ENCODE assay signal across 8 mouse cellular contexts in genomic region chr1:152497581-152497980, GRCm38 (mm10).
DNase-seq lines count a peak whose midpoint lies in the region; ATAC-seq lines count a peak whose summit lies in the region.

No protein-coding gene starts in this region.

- peak overlapping the region; percentile 32; the same call in 1 of the 2 replicates for H3K27ac ChIP-seq in midbrain, embryonic 13.5 days
- H3K27ac ChIP-seq in midbrain, embryonic 14.5 days (replicated peaks; ENCODE audit: low read depth, low read length), result no peak overlapping the region
- peak overlapping the region; percentile 28; the same call in 1 of the 2 replicates for H3K27ac ChIP-seq in neural tube, embryonic 15.5 days (replicated peaks)

- H3K4me3 ChIP-seq in midbrain, embryonic 13.5 days (replicated peaks), result no peak overlapping the region
- no peak overlapping the region for H3K4me3 ChIP-seq in midbrain, embryonic 14.5 days (replicated peaks; ENCODE audit: low read depth, low read length)
- H3K4me3 ChIP-seq in neural tube, embryonic 15.5 days (replicated peaks), result no peak overlapping the region

- 53% methylated on average over 11 of the region's 11 CpGs for WGBS in midbrain, embryonic 13.5 days
- 73% methylated on average over 11 of the region's 11 CpGs for WGBS in midbrain, embryonic 14.5 days
- WGBS in neural tube, embryonic 15.5 days, result 24% methylated on average over 11 of the region's 11 CpGs

- H3K4me2 ChIP-seq in midbrain, embryonic 13.5 days (replicated peaks), result no peak overlapping the region
- no peak overlapping the region for H3K4me2 ChIP-seq in midbrain, embryonic 14.5 days (ENCODE audit: low read length)
- peak overlapping the region; percentile 22 for H3K4me2 ChIP-seq in neural tube, embryonic 15.5 days

- DNase-seq in midbrain, embryonic 14.5 days, result no peak
- DNase-seq in heart, adult 9 months (ENCODE audit: low spot score in 2 of 2), result peak; percentile 43 to 58
- peak; percentile 36 to 63 for DNase-seq in kidney, postnatal 4 days
- no peak for DNase-seq in right cerebral cortex, adult 2 months (ENCODE audit: low spot score in 2 of 2)
- no peak for DNase-seq in layer of hippocampus, adult 9-11 months
- no peak for DNase-seq in thymus, postnatal 36 days

- H3K4me1 ChIP-seq in midbrain, embryonic 13.5 days (replicated peaks), result no peaks in the 10 kb centered on the region
- 0 out of 2 replicates have a peak, but pooled peaks cover 3% of the 10 kb centered on the region for H3K4me1 ChIP-seq in midbrain, embryonic 14.5 days (ENCODE audit: control insufficient read depth, insufficient read depth, low read length)
- H3K4me1 ChIP-seq in neural tube, embryonic 15.5 days, result peaks cover 7% of the 10 kb centered on the region

- ATAC-seq in midbrain, embryonic 13.5 days, result no peak
- ATAC-seq in midbrain, embryonic 14.5 days (ENCODE audit: low FRiP score, low TSS enrichment), result no peak
- ATAC-seq in neural tube, embryonic 15.5 days (ENCODE audit: low FRiP score), result no peak

- H3K27me3 ChIP-seq in midbrain, embryonic 13.5 days, result no peaks in the 10 kb centered on the region
- H3K27me3 ChIP-seq in midbrain, embryonic 14.5 days (ENCODE audit: control insufficient read depth, insufficient read depth, low read length), result no peaks in the 10 kb centered on the region
- H3K27me3 ChIP-seq in neural tube, embryonic 15.5 days (replicated peaks), result no peaks in the 10 kb centered on the region

- no peaks in the 10 kb centered on the region for H3K9me3 ChIP-seq in midbrain, embryonic 13.5 days
- no peaks in the 10 kb centered on the region for H3K9me3 ChIP-seq in midbrain, embryonic 14.5 days (ENCODE audit: control insufficient read depth, low read length)
- H3K9me3 ChIP-seq in neural tube, embryonic 15.5 days (replicated peaks), result no peaks in the 10 kb centered on the region

- no peaks in the 10 kb centered on the region for H3K36me3 ChIP-seq in midbrain, embryonic 13.5 days
- H3K36me3 ChIP-seq in midbrain, embryonic 14.5 days (ENCODE audit: control insufficient read depth, insufficient read depth, low read length), result no peaks in the 10 kb centered on the region
- H3K36me3 ChIP-seq in neural tube, embryonic 15.5 days, result no peaks in the 10 kb centered on the region

- H3K9ac ChIP-seq in midbrain, embryonic 13.5 days (replicated peaks), result no peak overlapping the region
- H3K9ac ChIP-seq in midbrain, embryonic 14.5 days (replicated peaks; ENCODE audit: low read length), result no peak overlapping the region
- no peak overlapping the region for H3K9ac ChIP-seq in neural tube, embryonic 15.5 days (replicated peaks)

Comparison
In these comparisons a context has a peak if more than half of its experiments do, and no peak if none do; other contexts are left out.
1. DNase-seq: peak in heart, adult 9 months (2 of 2) and kidney, postnatal 4 days (2 of 2); none in midbrain, embryonic 14.5 days (single experiment), right cerebral cortex, adult 2 months (0 of 2), layer of hippocampus, adult 9-11 months (single experiment) and thymus, postnatal 36 days (0 of 2).